Mouse (Mus musculus) heart, embryonic 15.5 days (tissue): ENCODE data around the gene Rreb1. TPM values are rescaled to one million over a fixed set of nuclear protein-coding genes. Genes with fewer than 3 reads are reported as not detected.

ENCODE experiments used
- ATAC-seq: fragments of 200-750 bp; cut with Nextera tagmentation; replicated peaks from 2 replicates; pipeline ENCODE4 v1.8.0; 2017; ENCODE audit warnings: low read depth, moderate TSS enrichment; ENCODE audit not compliant: insufficient number of reproducible peaks, insufficient read depth, low FRiP score
- H3K27ac ChIP-seq: fragments of 300-500 bp; sonication (generic); 2 replicates; pipeline ENCODE4 v1.5.1; 2015; ENCODE audit warnings: mild to moderate bottlenecking, inconsistent platforms
- H3K27me3 ChIP-seq: fragments of 300-500 bp; sonication (generic); 2 replicates; pipeline ENCODE4 v1.6.1; 2015; ENCODE audit warnings: inconsistent platforms
- H3K36me3 ChIP-seq: fragments of 300-500 bp; sonication (generic); 2 replicates; pipeline ENCODE4 v1.6.1; 2015; ENCODE audit warnings: mild to moderate bottlenecking, inconsistent platforms
- H3K4me1 ChIP-seq: fragments of 300-500 bp; sonication (generic); replicated peaks from 2 replicates; pipeline ENCODE4 v1.6.1; 2015; ENCODE audit warnings: inconsistent platforms
- H3K4me2 ChIP-seq: fragments of 300-500 bp; sonication (generic); 2 replicates; pipeline ENCODE4 v1.6.1; 2015; ENCODE audit warnings: inconsistent platforms, mild to moderate bottlenecking, moderate library complexity
- H3K4me3 ChIP-seq: fragments of 300-500 bp; sonication (generic); 2 replicates; pipeline ENCODE4 v1.5.1; 2015; ENCODE audit warnings: mild to moderate bottlenecking, inconsistent platforms
- H3K9ac ChIP-seq: fragments of 300-500 bp; sonication (generic); 2 replicates; pipeline ENCODE4 v1.6.1; 2015; ENCODE audit warnings: mild to moderate bottlenecking, inconsistent platforms
- H3K9me3 ChIP-seq: fragments of 300-500 bp; sonication (generic); replicated peaks from 2 replicates; pipeline ENCODE4 v1.6.1; 2016; ENCODE audit warnings: inconsistent platforms
- WGBS: fragments of 180-500 bp; shearing (Covaris S2); methylation state at CpG from one replicate; pipeline ENCODE4 v1.1.7; 2015; ENCODE audit warnings: mixed read lengths; 5-methylcytosine and 5-hydroxymethylcytosine counted together
- polyA plus RNA-seq: library from polyadenylated mRNA; unstranded; fragments of >200 nt; fragmentation: Nextera tagmentation; extraction: Ambion mirVana; gene quantifications from 2 replicates; pipeline ENCODE4 v1.2.1, GENCODE M21; 2015

Rreb1 gene
- polyA plus RNA-seq, 1 experiment from 2014 or later: 9.7 TPM

GRCm38 (mm10) chr13:37845641-37846040 lies 67.4 kb downstream of the Rreb1 start:
- no peaks in the 10 kb centered on the region for H3K27me3 ChIP-seq
- 71% methylated on average over 7 of the region's 7 CpGs for WGBS
- H3K4me3 ChIP-seq: no peak overlapping the region
- H3K9ac ChIP-seq: no peak overlapping the region
- peaks cover 38% of the 10 kb centered on the region for H3K4me1 ChIP-seq
- H3K27ac ChIP-seq: 0 out of 2 replicates have a peak overlapping the region, but pooled peaks have one; percentile 5
- no peaks in the 10 kb centered on the region for H3K9me3 ChIP-seq
- H3K4me2 ChIP-seq: no peak overlapping the region
- H3K36me3 ChIP-seq: no peaks in the 10 kb centered on the region
- no peak for ATAC-seq

GRCm38 (mm10) chr13:37846507-37846906 lies 68.3 kb downstream of the Rreb1 start:
- Histone ChIP-seq H3K4me3 (no peak overlapping the region), H3K27me3 (no peaks in the 10 kb centered on the region), H3K36me3 (no peaks in the 10 kb centered on the region), H3K4me2 (no peak overlapping the region), H3K27ac (no peak overlapping the region), H3K9ac (no peak overlapping the region), H3K9me3 (no peaks in the 10 kb centered on the region), H3K4me1 (peaks cover 38% of the 10 kb centered on the region)
- 78% methylated on average over 11 of the region's 11 CpGs for WGBS
- no peak for ATAC-seq

- Histone ChIP-seq H3K27me3 (no peaks in the 10 kb centered on the region), H3K36me3 (no peaks in the 10 kb centered on the region), H3K27ac (no peak overlapping the region), H3K9ac (no peak overlapping the region), H3K9me3 (no peaks in the 10 kb centered on the region), H3K4me3 (no peak overlapping the region), H3K4me2 (no peak overlapping the region), H3K4me1 (peaks cover 42% of the 10 kb centered on the region)
- no peak for ATAC-seq
- WGBS: 72% methylated on average over 9 of the region's 9 CpGs
These were observed 68.9 kb downstream of the Rreb1 start for GRCm38 (mm10) chr13:37846962-37847570.

DNA sequence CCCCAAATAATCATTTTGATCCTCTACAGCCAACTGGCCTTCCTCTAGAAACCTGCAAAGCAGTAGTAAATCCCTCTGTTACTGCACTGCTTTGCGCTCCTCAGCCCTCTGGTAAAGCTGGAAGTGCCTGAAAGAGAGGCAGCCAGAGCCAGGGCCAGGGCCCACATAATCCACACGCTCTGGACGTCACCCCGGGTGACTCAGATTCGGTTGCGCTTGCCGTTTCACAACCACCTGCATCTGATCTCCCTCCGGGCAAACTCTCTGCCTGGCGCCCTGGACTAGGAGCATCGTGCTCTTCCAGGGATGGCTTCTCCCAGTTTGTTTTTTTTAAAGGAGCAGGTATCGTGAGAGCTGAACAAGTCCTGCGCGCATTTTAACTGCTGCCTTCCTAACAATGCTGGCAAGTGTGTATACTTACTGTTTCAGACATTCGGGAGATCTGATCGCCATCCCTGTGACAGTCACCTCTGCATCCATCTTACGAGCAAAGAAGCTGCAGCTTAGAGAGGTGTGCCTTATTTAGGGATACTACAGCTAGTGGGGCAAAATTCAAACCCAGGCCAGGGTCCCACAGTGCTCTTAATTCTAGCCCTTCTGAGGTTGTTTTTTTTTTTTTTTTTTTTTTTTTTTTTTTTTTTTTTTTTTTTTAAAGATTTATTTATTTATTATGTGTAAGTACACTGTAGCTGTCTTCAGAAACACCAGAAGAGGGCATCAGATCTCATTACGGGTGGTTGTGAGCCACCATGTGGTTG lies 69.6 kb downstream of the Rreb1 start:
- Histone ChIP-seq H3K27ac (no peak overlapping the region), H3K9me3 (no peaks in the 10 kb centered on the region), H3K9ac (no peak overlapping the region), H3K4me1 (peaks cover 49% of the 10 kb centered on the region), H3K4me3 (no peak overlapping the region), H3K27me3 (no peaks in the 10 kb centered on the region), H3K36me3 (no peaks in the 10 kb centered on the region), H3K4me2 (no peak overlapping the region)
- ATAC-seq: 0 out of 2 replicates have a peak, but pooled peaks have one; percentile 18
- WGBS: 77% methylated on average over 17 of the region's 17 CpGs

DNA sequence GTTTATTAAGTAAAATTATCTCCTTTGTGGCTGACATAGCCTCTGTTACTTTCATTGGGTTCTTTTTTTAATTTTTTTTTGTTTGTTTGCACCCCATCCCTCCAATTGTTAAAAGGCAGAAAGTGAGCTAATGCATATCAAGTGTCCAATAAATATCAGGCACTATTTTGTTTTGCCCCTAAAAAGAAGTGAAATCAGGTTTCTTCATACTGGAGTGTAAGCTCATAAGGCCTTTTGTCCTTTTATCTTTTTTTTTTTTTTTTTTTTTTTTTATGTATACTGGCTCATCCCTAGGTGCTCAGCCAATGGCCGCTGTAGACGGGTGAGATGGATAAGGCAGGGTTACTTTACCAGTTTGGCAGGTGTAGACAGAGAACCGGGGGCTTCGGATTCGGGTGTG lies 70.2 kb downstream of the Rreb1 start:
- Histone ChIP-seq H3K9me3 (no peaks in the 10 kb centered on the region), H3K27me3 (no peaks in the 10 kb centered on the region), H3K4me1 (peaks cover 52% of the 10 kb centered on the region), H3K9ac (no peak overlapping the region), H3K27ac (no peak overlapping the region), H3K36me3 (no peaks in the 10 kb centered on the region), H3K4me2 (no peak overlapping the region), H3K4me3 (no peak overlapping the region)
- ATAC-seq: no peak
- WGBS: 85% methylated on average over 5 of the region's 5 CpGs

- peaks cover 46% of the 10 kb centered on the region for H3K4me1 ChIP-seq
- no peak overlapping the region for H3K4me2 ChIP-seq
- H3K4me3 ChIP-seq: no peak overlapping the region
- ATAC-seq: no peak
- H3K27ac ChIP-seq: no peak overlapping the region
- no peaks in the 10 kb centered on the region for H3K27me3 ChIP-seq
- H3K36me3 ChIP-seq: no peaks in the 10 kb centered on the region
- no peak overlapping the region for H3K9ac ChIP-seq
- no peaks in the 10 kb centered on the region for H3K9me3 ChIP-seq
- 65% methylated on average over 5 of the region's 5 CpGs for WGBS
These were observed 73.4 kb downstream of the Rreb1 start for GRCm38 (mm10) chr13:37851617-37852016.

GRCm38 (mm10) chr13:37852850-37853249 lies 74.7 kb downstream of the Rreb1 start:
- Histone ChIP-seq H3K27ac (peak overlapping the region; percentile 48), H3K9me3 (no peaks in the 10 kb centered on the region), H3K36me3 (no peaks in the 10 kb centered on the region), H3K4me3 (no peak overlapping the region), H3K4me1 (peaks cover 45% of the 10 kb centered on the region), H3K9ac (no peak overlapping the region), H3K4me2 (no peak overlapping the region), H3K27me3 (no peaks in the 10 kb centered on the region)
- ATAC-seq: no peak
- 62% methylated on average over 3 of the region's 3 CpGs for WGBS

- no peak for ATAC-seq
- peak overlapping the region; percentile 48 for H3K27ac ChIP-seq
- no peaks in the 10 kb centered on the region for H3K9me3 ChIP-seq
- no peak overlapping the region for H3K4me2 ChIP-seq
- no peak overlapping the region for H3K9ac ChIP-seq
- 47% methylated on average over 4 of the region's 4 CpGs for WGBS
- H3K4me3 ChIP-seq: no peak overlapping the region
- peaks cover 51% of the 10 kb centered on the region for H3K4me1 ChIP-seq
- H3K27me3 ChIP-seq: no peaks in the 10 kb centered on the region
- no peaks in the 10 kb centered on the region for H3K36me3 ChIP-seq
These were observed 75.2 kb downstream of the Rreb1 start for GRCm38 (mm10) chr13:37853441-37853840.

DNA sequence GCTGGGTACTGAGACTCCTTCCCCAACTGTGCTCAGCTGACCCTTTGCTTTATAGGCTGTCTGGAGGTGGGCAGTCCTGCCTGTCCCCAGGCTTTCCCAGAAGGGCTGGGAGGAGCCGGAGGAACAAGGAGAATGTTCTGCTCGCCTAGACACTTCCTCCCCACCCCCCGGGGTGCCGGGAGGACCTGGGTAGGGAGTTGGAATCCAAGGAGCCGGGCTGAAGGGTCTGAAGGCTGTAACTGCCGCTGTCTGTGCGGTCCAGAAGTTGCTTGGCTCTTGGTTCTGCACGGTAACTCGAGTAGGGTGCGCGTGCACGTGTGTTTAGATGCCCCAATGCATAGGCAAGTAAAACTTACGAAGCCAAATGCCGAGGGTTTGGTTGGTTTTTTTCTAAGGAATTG lies 75.8 kb downstream of the Rreb1 start:
- WGBS: 5% methylated on average over 14 of the region's 14 CpGs
- peaks cover 57% of the 10 kb centered on the region for H3K4me1 ChIP-seq

GRCm38 (mm10) chr13:37854455-37855220 lies 76.4 kb downstream of the Rreb1 start:
- Histone ChIP-seq H3K27ac (peak overlapping the region; percentile 72), H3K9me3 (no peaks in the 10 kb centered on the region), H3K4me2 (peak overlapping the region; percentile 64), H3K36me3 (no peaks in the 10 kb centered on the region), H3K4me1 (peaks cover 62% of the 10 kb centered on the region), H3K9ac (no peak overlapping the region), H3K27me3 (no peaks in the 10 kb centered on the region), H3K4me3 (peak overlapping the region; percentile 39)
- no peak for ATAC-seq
- 26% methylated on average over 14 of the region's 14 CpGs for WGBS

More for the DNA sequence above, 75.8 kb downstream of the Rreb1 start:
- Histone ChIP-seq H3K36me3 (no peaks in the 10 kb centered on the region), H3K4me2 (peak overlapping the region; percentile 64), H3K9me3 (no peaks in the 10 kb centered on the region), H3K4me3 (peak overlapping the region; percentile 39), H3K27ac (peak overlapping the region; percentile 72), H3K27me3 (no peaks in the 10 kb centered on the region), H3K9ac (peak overlapping the region; percentile 50)
- ATAC-seq: 0 out of 2 replicates have a peak, but pooled peaks have one; percentile 19

- no peaks in the 10 kb centered on the region for H3K9me3 ChIP-seq
- no peak overlapping the region for H3K4me3 ChIP-seq
- peak overlapping the region; percentile 72 for H3K27ac ChIP-seq
- 48% methylated on average over 3 of the region's 3 CpGs for WGBS
- H3K36me3 ChIP-seq: no peaks in the 10 kb centered on the region
- peak overlapping the region; percentile 64; the same call in 1 of the 2 replicates for H3K4me2 ChIP-seq
- ATAC-seq: no peak
- no peak overlapping the region for H3K9ac ChIP-seq
- no peaks in the 10 kb centered on the region for H3K27me3 ChIP-seq
- peaks cover 62% of the 10 kb centered on the region for H3K4me1 ChIP-seq
These were observed 77.1 kb downstream of the Rreb1 start for GRCm38 (mm10) chr13:37855221-37855757.
